Mouse (Mus musculus) CH12.LX (cell line): ENCODE results near the gene Txk.

ENCODE experiments used
- BHLHE40 ChIP-seq: IDR thresholded peaks from 2 replicates; pipeline ENCODE4 v1.6.1; 2011; ENCODE audit warnings: mild to moderate bottlenecking, low read depth, low read length, improper control_type of control experiment
- CTCF ChIP-seq, 2 experiments: IDR thresholded peaks in 1 of 2; conservative IDR thresholded peaks in 1 of 2; 2 replicates each; pipeline ENCODE4 v1.5.1; 2011 to 2012; ENCODE audit warnings: low read depth in 2 of 2, low read length in 2 of 2, improper control_type of control experiment in 1 of 2, inconsistent platforms in 1 of 2, mild to moderate bottlenecking in 1 of 2, moderate library complexity in 1 of 2
- EP300 ChIP-seq: IDR thresholded peaks from 2 replicates; pipeline ENCODE4 v1.6.1; 2011; ENCODE audit warnings: low read length, improper control_type of control experiment
- ETS1 ChIP-seq: conservative IDR thresholded peaks from 2 replicates; pipeline ENCODE4 v1.6.1; 2012; ENCODE audit warnings: low read depth, mild to moderate bottlenecking, inconsistent platforms, low read length, improper control_type of control experiment, moderate library complexity
- IRF4 ChIP-seq: IDR thresholded peaks from 2 replicates; pipeline ENCODE4 v1.6.1; 2014; ENCODE audit warnings: low read depth, mild to moderate bottlenecking, inconsistent platforms, low read length, improper control_type of control experiment
- NELFE ChIP-seq: IDR thresholded peaks from 2 replicates; pipeline ENCODE4 v1.6.1; 2011; ENCODE audit warnings: low read depth, low read length, improper control_type of control experiment
- POLR2A ChIP-seq: IDR thresholded peaks from 2 replicates; pipeline ENCODE4 v1.6.1; 2011; ENCODE audit warnings: low read depth, mild to moderate bottlenecking, improper control_type of control experiment, low read length
- POLR2AphosphoS2 ChIP-seq: IDR thresholded peaks from 2 replicates; pipeline ENCODE4 v1.6.1; 2011; ENCODE audit warnings: low read depth, low read length, improper control_type of control experiment
- SMC3 ChIP-seq: IDR thresholded peaks from 2 replicates; pipeline ENCODE4 v1.6.1; 2011; ENCODE audit warnings: low read depth, low read length, improper control_type of control experiment
- TCF12 ChIP-seq: IDR thresholded peaks from 2 replicates; pipeline ENCODE4 v1.6.1; 2014; ENCODE audit warnings: low read depth, mild to moderate bottlenecking, inconsistent platforms, low read length, improper control_type of control experiment
- USF1 ChIP-seq: IDR thresholded peaks from 2 replicates; pipeline ENCODE4 v1.6.1; 2014; ENCODE audit warnings: low read depth, mild to moderate bottlenecking, inconsistent platforms, low read length, improper control_type of control experiment
- USF2 ChIP-seq: conservative IDR thresholded peaks from 2 replicates; pipeline ENCODE4 v1.6.1; 2011; ENCODE audit warnings: low read depth, low read length, improper control_type of control experiment
- ZKSCAN1 ChIP-seq: IDR thresholded peaks from 2 replicates; pipeline ENCODE4 v1.6.1; 2012; ENCODE audit warnings: low read depth, inconsistent platforms, low read length, improper control_type of control experiment, borderline replicate concordance
- ZMIZ1 ChIP-seq: IDR thresholded peaks from 2 replicates; pipeline ENCODE4 v1.6.1; 2012; ENCODE audit warnings: low read depth, mild to moderate bottlenecking, inconsistent platforms, low read length, improper control_type of control experiment

DNA sequence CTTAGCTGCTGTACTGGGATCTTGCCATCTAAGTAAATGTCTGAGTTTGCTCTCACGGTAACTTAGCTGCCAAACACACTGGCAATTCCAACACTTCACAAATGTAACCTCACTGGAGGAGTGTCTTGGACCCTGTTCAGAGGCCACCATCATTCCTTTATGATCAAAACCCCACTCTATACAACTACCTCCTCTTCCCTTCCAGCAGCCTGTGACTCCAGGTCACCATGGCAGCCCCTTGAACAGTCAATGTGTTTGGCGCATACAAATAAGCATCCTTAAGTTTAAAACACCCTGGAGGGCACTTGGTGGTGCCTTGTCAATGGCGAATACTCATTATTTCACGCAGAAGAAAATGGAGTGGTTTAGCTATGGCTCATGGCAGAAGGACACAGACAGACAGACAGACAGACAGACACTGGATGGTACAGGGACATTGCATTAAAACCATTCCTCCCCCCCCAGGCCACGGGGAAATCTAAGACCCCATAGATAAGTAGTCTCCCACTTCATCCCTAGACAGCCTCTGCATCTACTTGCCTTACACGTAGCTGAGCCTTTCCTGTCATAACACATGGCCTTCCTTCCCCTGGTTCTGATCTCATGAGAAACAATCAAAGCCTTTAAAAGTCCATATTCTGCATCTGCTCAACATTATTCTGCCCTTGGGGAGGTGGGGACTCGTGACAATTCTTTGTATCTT, 1.4 kb downstream of the Txk start:
- TF ChIP-seq ZKSCAN1: no peak
- no peak for TF ChIP-seq POLR2AphosphoS2
- TF ChIP-seq CTCF (conservative IDR thresholded peaks at IDR 0.05 in 1 of 2, IDR thresholded peaks at IDR 0.05 in 1 of 2; ENCODE audit: low read depth in 2 of 2, low read length in 2 of 2): no peak
- TF ChIP-seq BHLHE40: no peak
- no peak for TF ChIP-seq IRF4
- TF ChIP-seq TCF12: no peak
- no peak for TF ChIP-seq ETS1
- TF ChIP-seq ZMIZ1: no peak
- TF ChIP-seq EP300: no peak
- TF ChIP-seq POLR2A: no peak
- TF ChIP-seq SMC3: no peak
- TF ChIP-seq USF2: no peak
- no peak for TF ChIP-seq NELFE
- TF ChIP-seq USF1: no peak
